Mouse (Mus musculus) spleen, adult 2 months (tissue): ENCODE results near the gene Oas1a.

ENCODE experiments used
- CTCF ChIP-seq: fragments of 200-500 bp; IDR thresholded peaks from 2 replicates; pipeline ENCODE4 v1.5.1; 2011; ENCODE audit warnings: mild to moderate bottlenecking, inconsistent platforms; ENCODE audit not compliant: insufficient read depth, insufficient read length, insufficient replicate concordance; ENCODE audit errors: extremely low read depth
- POLR2A ChIP-seq: fragments of 200-500 bp; IDR thresholded peaks from 2 replicates; pipeline ENCODE4 v1.6.1; 2011; ENCODE audit warnings: low read depth, low read length, inconsistent platforms

DNA sequence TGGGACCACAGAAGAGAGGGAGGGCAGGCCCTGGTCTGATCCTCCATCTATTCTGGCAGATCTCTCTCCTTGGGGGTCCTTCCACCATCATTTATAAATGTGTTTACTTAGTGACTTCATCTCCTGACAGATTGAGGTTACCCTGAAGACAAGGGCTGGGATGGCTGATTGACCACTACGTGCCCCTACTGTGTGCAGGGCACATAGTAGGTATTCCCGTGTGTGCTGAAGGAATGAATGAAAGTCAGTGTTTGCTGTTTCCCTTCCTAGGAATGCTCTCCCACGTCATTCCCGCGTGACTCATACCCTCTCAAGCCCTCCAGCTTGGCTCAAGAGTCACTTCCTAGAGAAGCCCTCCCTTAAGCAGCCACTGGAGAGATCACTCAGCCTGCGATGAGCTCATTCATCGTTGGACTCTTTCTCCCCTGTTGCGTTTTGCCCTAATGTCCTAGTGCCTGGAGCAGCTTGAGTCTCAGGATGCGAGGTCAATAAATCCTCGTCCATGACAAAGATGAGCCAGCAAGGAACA lies 45.0 kb upstream of the Oas1a start:
- TF ChIP-seq POLR2A = no peak
- TF ChIP-seq CTCF = no peak
